Mouse (Mus musculus): ENCODE results near the gene Slc24a2.

The Slc24a2 gene

DNA sequence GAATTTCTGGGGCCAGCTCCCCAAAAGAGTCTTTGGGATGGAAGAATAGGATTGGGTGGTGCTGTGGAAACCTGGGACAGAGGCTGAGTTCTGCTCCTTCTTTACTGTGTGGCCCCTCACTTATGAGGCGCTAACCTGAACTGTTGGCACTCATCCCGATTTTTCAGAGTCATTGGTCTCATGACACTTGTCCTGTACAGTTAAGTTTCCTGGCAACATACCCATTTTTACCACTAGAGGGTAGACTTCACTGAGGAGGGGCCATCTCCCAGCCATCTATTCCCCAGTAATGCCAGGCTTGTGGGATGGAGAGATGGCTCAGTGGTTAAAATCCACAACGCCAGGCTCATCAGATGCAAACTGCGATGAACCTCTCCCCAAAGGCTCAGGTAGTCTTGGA, 192.7 kb downstream of the Slc24a2 start:
- DNase-seq: peak; percentile 62

DNA sequence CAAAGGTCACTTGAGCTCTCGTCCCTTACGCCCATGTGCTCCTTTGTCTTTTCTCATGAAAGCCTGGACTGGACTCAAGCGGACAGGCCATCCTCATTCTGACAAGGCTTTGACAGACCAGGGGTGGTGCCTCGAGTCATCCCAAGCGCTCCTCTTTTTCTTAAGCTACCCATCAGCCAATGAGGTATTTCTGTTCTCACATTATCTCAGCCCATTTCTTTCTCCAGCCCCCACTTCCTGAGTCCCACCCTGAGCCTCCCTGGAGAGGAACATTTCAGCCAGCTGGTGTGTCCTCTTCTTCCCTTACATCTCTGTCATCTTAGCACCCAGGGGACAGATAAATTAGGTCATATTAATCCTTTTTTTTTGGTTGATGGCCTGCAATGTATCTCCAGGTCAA, 193.8 kb downstream of the Slc24a2 start:
- peak; percentile 21 for DNase-seq

DNA sequence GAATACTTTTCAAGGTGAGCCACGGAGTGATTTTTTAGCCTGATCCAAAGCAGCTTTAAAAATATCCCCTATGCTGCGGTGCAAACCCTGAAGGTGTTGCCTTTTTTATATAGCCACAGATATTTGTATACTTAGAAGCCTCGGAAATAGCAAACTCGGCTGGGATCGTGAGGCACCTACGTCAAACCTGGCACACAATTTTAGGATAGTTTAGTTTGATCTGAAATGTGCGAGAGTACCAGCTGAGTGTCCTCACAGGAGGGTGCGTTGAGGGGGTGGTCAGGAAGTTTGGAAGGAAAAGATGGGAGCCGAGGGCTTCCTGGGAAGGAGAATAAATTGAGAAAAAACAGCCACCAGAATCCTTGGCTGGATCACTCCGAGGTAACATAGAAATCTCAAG, 194.6 kb downstream of the Slc24a2 start:
- no peak for DNase-seq

DNA sequence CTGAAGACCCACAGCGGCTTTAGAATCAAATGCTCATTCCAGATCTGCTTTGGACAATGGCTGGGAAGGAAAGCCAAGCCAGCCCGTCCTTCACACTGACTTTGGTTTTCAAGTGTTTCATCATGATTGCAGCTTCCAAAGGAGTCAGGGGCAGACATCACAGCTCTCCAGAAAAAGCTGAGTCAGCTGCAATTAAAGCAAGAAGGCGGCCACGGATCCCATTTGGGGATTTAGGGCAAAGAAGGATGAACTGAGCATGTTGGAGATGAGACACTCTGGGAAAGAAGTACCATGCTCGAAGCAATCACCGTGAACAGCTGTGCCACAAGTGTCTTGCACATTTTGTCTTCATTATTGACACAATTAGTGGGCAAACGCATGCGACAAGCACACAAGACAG, 197.6 kb downstream of the Slc24a2 start:
- DNase-seq: no peak

DNA sequence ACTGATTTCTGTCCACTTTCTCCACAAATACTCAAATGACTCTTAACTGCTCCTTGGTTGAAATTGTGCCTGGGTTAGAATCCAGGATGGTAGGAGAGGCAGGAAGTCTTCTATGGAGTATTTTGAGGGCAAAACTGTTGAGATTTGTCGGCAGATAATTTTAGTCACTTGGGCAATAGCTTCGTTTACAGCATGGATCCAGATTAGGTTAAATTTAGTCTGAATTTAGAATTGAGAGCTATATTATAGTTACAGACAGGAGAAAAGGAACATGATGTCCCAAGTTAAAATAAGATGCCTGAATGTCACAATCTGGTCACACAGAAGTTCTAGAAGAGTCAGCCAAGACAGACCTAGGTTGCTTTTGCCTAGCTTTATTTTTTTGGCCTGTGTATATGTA, 199.2 kb downstream of the Slc24a2 start:
- DNase-seq: no peak

DNA sequence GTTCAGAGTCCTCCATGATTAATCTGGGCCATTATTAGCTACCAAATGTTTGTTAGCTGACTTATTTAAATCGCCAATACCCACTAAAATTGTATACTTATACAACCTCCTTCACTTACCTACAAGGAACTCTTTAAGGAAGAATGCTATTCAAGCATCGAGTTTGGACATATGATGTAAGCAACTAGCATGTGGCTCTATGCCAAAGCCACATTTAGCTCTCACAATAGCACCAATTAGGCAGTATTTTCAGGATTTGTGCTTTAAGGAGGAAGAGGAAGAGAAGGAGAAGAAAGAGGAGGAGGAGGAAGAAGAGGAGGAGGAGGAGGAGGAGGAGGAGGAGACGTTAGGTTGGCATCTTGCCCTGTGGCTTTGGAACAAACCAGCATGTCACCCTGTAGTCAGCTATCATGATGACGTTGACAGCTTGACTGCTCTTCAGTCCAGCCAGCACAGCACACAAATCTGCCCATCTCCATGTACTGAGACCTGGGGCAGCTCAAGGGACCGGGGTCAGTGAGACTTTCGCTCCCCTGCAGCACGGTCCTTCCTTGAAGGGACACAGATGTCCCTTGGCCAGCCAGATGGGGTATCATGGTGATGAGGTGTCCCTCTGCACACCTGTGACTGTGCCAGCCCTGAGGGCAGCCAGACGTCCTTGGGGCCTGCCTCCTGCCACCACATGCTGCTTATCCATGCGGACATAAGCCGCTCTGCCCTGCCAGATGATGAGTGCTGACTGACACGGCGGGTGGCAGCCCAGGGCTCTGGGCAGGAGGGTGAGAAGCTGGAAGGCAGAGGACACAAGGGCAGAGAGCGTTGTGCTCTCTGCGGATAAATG, 203.7 kb downstream of the Slc24a2 start:
- DNase-seq: peak; percentile 81

DNA sequence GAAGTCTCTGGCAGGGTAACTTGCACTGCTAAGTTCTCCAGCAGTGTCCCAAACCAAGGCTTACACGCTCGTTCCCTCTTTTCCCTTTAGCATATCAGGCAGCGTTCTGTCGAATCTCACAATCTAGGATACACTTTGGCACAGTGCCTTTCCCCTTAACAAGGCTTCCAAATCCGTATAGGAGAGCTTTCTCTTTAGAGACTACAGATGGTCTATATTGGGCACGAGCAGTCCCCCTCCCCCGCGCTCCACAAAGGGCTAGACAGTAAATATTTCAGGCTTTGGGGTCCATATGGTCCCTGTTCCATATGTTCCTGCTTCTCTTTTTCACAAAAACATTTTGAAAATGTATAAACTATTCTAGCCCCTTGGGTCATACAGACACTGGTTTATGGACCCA, 205.7 kb downstream of the Slc24a2 start:
- DNase-seq: no peak

DNA sequence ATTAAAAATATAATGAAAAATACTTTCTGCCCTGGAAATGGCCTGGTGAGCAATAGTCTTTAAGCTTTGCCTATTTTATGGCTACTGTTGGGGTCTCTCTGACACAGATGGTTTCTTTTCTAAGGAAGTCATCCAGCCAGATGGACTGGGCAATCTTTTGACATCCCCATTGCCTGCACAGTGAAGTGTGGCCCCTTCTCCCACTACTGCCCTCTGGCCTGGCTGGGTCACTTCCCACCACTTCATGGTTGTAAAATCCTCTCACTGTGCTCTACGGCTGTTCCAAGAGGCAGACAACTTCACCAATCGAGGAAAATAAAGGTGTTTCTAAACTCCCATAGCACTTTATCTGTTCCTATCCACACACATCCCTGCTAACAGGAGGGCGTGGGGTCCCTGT, 208.7 kb downstream of the Slc24a2 start:
- no peak for DNase-seq

DNA sequence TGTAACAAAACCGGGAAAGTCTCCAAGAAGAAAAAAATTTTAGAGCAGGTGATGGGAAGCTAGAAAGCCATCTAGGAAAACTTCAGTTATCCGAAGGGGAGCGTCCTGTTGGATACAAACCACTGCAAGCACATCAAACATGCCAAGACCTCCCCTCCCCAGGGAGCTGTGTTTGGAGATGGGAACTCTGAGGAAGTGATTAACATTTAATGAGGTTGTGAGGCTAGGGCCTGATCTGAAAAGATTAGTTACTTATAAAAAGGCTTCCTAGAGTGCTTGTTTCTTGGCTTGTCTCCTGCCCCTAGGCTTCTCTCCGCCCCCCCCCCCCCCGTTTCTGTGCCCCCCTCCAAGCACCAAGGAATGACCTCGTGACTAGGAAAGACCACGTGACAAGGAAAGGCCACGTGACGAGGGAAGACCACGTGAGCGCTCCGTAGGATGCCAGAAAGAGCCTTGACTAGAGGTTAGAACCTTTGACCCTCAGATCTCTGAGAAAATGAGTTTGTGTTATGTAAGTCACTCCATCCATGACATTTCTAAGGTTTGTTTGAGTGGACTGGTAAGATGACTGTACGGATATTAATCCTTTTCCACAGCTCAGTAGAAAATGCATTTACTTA, 210.7 kb downstream of the Slc24a2 start:
- DNase-seq: no peak

DNA sequence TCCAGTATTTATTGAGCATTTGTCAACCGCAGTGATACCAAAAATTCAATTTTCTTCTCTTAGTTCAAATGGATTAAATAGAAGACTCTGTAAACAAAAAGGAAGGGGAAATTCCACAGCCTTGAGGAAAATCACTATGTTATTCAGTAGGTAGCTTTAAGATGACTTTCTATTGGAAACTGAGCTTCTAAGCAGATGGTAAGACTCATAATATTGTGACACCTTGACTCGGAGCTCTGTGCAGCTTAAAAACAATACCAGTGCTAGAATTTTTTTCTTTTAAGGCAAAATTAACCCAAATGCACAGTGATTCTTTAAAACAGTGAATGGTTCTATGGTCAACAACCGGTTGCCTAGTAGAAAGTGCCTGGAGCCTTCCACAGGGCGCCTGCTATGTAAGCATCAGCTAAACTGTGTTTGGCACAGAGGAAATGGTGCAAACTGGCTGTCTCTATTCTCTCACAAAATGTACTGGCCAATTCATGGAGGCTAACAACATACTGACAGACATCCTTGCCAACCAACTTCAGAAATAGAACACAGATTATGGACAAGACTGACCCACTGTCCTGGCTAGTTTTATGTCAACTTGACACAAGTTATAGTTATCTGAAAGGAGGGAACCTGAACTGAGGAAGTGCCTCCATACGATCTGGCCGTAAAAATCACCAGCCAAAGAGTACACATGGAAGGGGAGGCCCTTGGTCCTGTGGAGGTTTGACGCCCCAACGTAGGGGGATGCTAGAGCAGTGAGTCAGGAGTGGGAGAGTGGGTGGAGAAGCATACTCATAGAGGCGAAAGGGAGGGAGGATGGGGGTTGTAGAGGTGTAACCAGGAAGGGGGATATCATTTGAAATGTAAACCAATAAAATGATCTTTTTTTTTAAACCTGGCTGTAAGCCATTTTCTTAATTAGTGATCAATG, 211.9 kb downstream of the Slc24a2 start:
- no peak for DNase-seq

DNA sequence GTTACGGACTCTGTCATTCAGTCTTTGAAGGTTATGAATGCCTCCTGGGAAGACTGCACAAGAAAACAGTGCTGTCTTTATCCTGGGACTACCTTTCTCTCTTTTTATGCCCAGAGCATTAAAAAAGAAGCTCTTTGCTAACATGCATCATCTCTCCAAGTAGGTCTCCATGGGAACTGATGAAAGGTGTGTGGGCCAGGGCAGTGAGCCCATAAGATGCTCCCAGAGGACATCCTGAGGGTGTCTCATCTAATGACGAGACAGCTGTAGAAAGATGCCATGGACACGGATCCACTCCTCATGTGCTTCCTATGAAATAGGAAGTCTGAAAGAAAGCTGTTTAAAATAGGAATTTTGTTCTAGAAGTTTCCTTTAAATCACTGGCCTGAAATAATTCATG, 212.8 kb downstream of the Slc24a2 start:
- DNase-seq: no peak

DNA sequence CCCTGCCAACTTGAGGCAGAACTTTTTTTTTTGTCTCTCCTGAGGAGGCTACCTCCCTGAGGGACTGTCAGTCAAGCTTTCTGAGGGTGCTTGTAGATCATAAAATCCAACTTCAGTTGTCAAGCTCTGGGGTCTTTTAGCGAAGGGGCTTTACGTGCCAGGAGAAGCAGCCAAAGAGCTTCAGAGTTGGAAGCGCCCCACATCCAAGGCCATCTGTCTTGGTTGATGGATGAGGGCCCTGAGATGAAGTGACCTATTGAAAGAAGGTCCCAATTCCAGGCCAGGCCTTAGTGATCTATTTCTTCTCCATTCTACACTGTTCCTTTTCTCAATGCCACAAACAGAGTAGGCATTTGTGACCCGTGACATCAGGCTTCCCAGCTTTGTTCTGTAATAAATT, 214.5 kb downstream of the Slc24a2 start:
- no peak for DNase-seq

DNA sequence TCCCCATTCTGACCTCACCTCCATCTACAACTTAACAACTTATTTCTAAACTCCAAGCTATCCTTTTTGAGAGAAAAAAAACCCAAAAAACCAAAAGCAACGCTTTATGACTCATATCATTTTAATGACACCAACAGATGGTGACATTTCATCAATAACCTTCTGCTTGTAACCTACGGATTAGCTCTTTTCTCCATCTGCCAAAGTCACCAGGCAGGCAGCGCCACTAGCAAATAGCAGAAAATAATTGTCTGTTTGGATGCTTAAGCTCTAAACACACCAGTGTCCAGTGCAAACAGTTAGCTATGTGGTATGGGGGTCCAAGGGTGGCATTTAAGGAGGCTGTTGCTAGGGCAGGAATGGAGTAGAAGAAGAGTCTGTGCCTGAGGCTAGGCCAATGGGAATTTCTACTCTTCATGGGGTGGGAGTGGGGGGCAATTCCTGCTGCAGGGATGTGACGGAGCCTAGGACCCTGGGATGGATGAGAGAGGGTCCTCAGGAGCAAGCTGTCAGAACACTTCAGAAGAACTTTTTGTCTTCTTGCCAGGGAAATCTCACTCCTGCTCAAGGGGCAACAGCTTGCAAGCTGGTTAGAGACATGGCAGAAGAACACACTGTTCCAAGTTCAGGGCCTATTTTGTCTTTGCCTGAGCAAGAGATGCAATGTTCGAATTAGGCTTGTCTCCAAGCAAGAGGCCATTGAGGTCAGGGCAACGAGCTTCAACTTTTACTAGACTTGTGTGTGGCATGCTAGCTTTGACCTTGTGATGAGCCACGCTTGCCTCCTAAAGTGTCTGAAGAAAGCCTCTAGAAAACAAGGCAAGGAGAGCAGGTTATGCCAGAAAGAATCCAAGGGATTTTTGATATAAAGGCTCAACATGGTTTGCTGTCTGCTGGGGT, 216.3 kb downstream of the Slc24a2 start:
- DNase-seq: no peak

DNA sequence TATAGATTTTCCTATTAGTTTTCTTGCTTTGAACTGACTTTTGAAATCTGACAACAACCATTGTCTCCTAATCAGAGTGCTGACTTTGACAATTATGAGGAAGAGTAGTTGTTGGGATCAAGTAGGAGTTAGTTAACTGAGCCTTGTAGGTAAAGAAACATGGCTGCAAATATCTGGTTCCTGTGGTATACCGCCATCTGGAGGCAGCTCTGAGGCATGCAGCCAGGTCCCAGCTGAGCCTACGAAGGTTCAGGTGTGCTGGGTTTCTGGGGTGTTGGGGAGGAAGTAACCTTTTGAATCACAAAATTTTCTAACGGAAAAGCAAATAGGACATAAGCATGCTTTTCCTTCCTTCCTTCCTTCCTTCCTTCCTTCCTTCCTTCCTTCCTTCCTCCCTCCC, 237.8 kb downstream of the Slc24a2 start:
- DNase-seq: no peak

DNA sequence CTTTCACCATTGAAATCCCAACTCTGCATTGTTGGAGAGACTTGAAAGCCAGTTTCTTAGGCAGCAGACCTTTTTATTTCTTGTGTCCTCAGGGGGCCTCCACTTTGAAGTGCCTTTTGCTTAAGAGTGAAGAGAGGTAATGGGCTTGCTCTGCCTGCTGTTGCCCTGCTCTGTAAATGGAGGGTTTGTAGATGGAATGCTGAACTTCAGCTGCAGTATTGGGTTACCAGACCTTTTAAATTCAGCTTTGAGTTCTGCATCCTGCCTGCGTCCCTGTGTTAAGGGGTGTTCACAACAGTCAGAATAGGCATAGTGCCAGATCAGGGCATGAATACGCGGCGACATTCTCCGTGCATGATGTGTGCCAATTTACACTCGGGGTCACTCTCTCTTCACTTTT, 241.0 kb downstream of the Slc24a2 start:
- no peak for DNase-seq

DNA sequence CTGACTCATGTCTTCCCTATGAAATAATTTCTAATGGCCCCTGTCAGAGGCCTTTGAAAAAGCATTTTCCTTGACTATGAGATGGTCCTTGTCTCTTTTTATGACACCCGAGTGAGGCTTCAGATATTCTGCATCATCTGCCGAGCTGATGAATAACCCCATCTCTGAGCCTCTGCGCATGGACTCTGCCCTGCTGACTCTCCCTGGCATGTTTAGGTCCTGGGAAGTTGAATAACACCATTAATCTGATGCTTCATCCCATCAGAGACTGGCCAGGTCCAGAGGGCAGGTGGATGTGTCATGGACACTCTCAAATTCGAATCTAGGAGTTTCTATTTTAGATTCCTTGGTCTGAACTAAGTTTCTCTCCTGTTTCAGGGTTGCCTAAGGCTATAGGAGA, 242.4 kb downstream of the Slc24a2 start:
- DNase-seq: no peak

DNA sequence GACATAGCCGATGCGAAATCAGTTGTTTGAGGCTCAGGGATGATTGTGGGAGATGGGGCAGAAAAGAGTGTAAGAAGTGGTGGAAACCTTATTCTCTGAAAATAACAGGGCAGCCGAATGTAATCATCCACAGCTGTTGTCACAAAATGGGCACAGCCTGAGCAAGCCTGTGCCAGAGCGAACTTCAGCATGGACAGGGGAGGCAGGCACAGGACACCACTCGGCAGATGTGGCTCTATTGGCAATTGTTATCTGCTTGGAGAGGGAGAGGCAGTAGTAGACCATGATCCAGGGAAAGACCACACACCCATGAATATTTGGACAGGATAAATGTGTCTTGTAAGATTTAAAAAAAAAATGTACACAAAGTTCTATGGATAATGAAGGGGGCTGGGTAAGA, 253.0 kb downstream of the Slc24a2 start:
- no peak for DNase-seq

DNA sequence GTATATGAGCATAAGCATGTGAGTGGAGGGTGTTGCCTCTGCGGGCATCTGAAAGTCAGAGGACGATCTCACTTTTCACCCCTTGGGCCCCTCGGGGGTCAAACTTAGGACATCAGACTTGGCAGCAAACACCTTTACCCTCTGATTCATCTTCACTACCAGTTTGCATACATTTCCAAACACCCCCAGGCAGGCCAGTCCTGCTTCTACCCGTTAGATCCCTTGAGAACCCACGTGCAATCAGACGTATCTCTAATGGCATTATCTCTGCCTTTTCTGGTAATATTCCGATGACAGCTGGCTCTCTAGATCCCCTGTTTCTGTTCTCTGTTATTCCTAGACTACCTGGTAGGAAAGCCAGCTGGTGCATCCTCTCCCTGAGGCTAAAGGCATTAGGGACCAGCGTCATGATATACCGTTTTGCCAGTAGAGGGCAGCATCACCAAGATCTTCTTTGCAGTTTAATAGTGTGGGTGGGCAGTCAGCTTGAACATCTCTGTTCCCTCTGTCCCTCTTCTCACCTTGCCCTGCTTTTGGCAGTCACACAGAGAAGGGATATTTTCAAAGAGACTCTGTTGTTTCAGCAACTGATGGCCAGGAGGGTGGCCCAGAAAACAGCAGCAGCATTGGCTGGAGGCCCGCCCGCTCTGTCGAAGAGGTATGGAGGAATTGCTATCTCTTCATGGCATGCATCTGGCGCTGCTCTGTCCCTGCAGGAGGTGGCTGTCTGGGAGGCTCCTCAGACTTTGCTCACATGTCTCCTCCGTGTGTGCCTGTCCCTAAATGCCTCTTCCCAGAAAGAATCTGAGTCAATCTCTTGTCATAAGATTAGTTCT, 272.5 kb downstream of the Slc24a2 start:
- DNase-seq: peak; percentile 82

DNA sequence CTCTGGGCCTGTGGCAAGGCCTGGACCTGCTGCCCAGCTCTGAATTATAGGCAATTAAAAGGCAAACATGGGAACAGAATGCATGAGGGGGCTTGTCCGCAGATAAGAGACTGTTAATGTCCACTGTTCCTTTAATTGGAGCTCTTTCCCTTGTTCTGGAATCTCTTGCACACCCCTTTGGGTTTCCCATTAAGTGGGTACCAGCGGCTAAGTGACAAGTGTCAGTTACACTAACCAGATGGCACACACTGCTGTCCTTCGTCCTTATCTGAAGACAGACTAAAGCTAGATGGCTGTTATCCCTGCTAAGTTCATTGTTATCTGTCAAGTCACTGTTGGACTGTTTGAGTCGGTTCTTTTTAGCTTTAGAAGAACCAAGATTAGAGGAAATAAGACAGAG, 274.8 kb downstream of the Slc24a2 start:
- DNase-seq: no peak

DNA sequence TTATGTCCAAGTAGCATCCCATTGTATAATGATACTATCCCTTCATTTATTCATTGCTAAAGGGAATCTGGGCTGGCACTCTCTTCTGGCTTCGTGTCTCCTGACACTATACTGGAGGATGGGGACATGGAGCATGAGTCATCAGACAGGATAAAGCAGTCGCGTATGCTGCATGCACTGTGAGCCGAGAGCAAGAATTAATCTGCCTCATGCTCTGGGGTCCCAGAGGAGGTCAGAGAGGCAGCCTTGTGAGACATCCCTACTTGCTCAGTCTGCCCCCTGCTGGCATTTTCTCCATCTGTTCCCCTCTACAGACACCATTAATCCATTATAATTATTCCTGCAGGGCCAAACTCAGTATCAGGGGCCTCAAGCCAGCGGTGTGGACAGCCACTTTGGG, 276.8 kb downstream of the Slc24a2 start:
- DNase-seq: peak; percentile 46

DNA sequence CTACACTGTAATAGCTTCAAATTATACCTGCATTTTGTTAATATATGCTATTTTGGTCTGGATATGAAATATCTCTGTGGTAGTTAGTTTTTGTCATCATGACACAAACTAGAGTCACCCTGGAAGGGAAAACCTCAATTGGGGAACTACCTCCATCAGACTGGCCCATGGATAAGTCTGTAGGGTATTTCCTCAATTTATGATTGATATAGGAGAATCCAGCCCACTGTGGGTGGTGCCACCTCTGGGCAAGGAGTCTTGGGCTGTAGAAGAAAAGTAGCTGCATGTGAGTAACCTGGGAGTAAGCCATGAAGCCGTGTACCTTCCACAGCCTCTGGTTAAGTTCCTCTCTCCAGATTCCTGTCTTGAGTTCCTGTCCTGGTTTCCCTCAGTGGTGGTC, 281.5 kb downstream of the Slc24a2 start:
- no peak for DNase-seq

DNA sequence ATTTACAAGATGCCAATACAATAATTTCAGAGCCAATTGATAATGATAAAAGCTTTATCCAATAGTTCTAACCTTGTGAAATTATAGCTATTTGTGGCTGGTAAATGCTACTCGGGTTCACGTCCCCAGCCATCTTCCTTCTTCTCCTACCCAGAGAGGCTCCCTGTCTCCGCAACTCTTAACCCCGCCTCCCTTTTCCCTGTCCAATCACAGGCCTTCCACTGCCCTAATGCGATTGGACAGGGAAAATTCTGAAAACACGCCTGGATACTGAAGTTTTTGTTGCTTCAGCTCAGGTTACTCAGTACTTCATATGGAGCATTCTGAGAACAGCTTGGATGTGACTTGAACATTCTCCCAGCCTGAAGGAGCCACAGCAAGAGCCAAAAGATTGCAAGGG, 287.0 kb downstream of the Slc24a2 start:
- no peak for DNase-seq
